Comparison of ENCODE assay signal across 21 mouse cellular contexts in the genomic region with DNA sequence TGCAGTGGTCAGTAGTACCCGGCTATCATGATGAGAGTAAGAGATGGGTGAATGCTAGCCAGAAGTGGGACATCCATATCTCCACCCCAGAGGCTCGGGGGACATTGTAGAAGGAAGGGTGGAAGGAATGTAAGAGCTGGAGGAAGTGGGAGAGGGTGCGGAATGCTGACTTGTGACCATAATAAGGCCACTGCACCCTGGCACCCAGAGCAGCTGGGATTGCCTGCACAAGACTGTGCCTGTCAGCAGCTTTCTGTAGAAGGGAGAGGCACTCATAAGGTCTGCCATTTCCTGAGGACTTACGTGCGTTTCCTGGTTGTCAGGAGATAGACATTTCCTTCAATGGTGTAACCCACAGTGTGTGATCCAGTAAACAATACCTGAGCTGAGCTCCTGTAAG. TPM values are rescaled to one million over a fixed set of nuclear protein-coding genes. Genes with fewer than 3 reads are reported as not detected.
A peak's percentile ranks its signal among the peaks of the same experiment; 100 is the strongest.
DNase-seq lines count a peak whose midpoint lies in the region; ATAC-seq lines count a peak whose summit lies in the region.
"Had no signal": no experiment of that assay in that cellular context is flagged by ENCODE, and none has a peak within 500 bp of the region (broad histone marks: within the 10 kb centered on the region; RNA-seq: fewer than 3 reads in every experiment).

No protein-coding gene starts in this region.

- H3K4me2 ChIP-seq in kidney, embryonic 15.5 days: no peak overlapping the region
- no peak overlapping the region for H3K4me2 ChIP-seq in midbrain, embryonic 13.5 days (replicated peaks)
- H3K4me2 ChIP-seq: embryonic facial prominence, embryonic 12.5 days; forebrain, embryonic 13.5 days; forebrain, embryonic 15.5 days had no signal

- no peak overlapping the region for H3K4me3 ChIP-seq in kidney, embryonic 15.5 days (replicated peaks)
- H3K4me3 ChIP-seq in midbrain, embryonic 13.5 days (replicated peaks): no peak overlapping the region
- H3K4me3 ChIP-seq: embryonic facial prominence, embryonic 10.5 days; embryonic facial prominence, embryonic 12.5 days; forebrain, embryonic 13.5 days; forebrain, embryonic 15.5 days had no signal

- no peak for ATAC-seq in kidney, embryonic 15.5 days (replicated peaks; ENCODE audit: low FRiP score)
- no peak for ATAC-seq in midbrain, embryonic 13.5 days
- ATAC-seq: activated CD4-positive, CD25-positive, alpha-beta regulatory T cell, adult 4 months; forebrain, embryonic 13.5 days; forebrain, embryonic 15.5 days; forebrain, postnatal 0 days had no signal

- 76% methylated on average over 5 of the region's 5 CpGs for WGBS in kidney, embryonic 15.5 days
- 94% methylated on average over 5 of the region's 5 CpGs for WGBS in midbrain, embryonic 13.5 days

- H3K36me3 ChIP-seq in kidney, embryonic 15.5 days: no peaks in the 10 kb centered on the region
- no peaks in the 10 kb centered on the region for H3K36me3 ChIP-seq in splenic B cell, adult 2 months (ENCODE audit: control insufficient read depth, insufficient read depth, low read length, poor library complexity, severe bottlenecking)
- H3K36me3 ChIP-seq in midbrain, embryonic 13.5 days: no peaks in the 10 kb centered on the region
- H3K36me3 ChIP-seq: embryonic facial prominence, embryonic 10.5 days; embryonic facial prominence, embryonic 12.5 days; forebrain, embryonic 15.5 days had no signal

- H3K27ac ChIP-seq in kidney, embryonic 15.5 days: no peak overlapping the region
- H3K27ac ChIP-seq in midbrain, embryonic 13.5 days: no peak overlapping the region
- H3K27ac ChIP-seq: embryonic facial prominence, embryonic 10.5 days; embryonic facial prominence, embryonic 12.5 days; forebrain, embryonic 13.5 days; forebrain, embryonic 15.5 days had no signal

- no peaks in the 10 kb centered on the region for H3K4me1 ChIP-seq in kidney, embryonic 15.5 days
- H3K4me1 ChIP-seq in midbrain, embryonic 13.5 days (replicated peaks): peaks cover 7% of the 10 kb centered on the region; the same call in 1 of the 2 replicates
- H3K4me1 ChIP-seq: embryonic facial prominence, embryonic 10.5 days; embryonic facial prominence, embryonic 12.5 days; forebrain, embryonic 13.5 days; forebrain, embryonic 15.5 days had no signal

- H3K9me3 ChIP-seq in kidney, embryonic 15.5 days (replicated peaks): no peaks in the 10 kb centered on the region
- no peaks in the 10 kb centered on the region for H3K9me3 ChIP-seq in midbrain, embryonic 13.5 days
- H3K9me3 ChIP-seq: embryonic facial prominence, embryonic 10.5 days; embryonic facial prominence, embryonic 12.5 days; forebrain, embryonic 13.5 days; forebrain, embryonic 15.5 days had no signal

- H3K27me3 ChIP-seq in kidney, embryonic 15.5 days: 0 out of 2 replicates have a peak, but pooled peaks cover 1% of the 10 kb centered on the region
- no peaks in the 10 kb centered on the region for H3K27me3 ChIP-seq in splenic B cell, adult 2 months (ENCODE audit: control insufficient read depth, insufficient read depth, low read length, poor library complexity, severe bottlenecking)
- no peaks in the 10 kb centered on the region for H3K27me3 ChIP-seq in midbrain, embryonic 13.5 days
- H3K27me3 ChIP-seq: embryonic facial prominence, embryonic 12.5 days; forebrain, embryonic 13.5 days; forebrain, embryonic 15.5 days had no signal

- H3K9ac ChIP-seq in kidney, embryonic 15.5 days: no peak overlapping the region
- no peak overlapping the region for H3K9ac ChIP-seq in midbrain, embryonic 13.5 days (replicated peaks)
- H3K9ac ChIP-seq: embryonic facial prominence, embryonic 12.5 days; forebrain, embryonic 13.5 days; forebrain, embryonic 15.5 days; forebrain, postnatal 0 days had no signal

- peak; percentile 91 for DNase-seq in heart, adult 11 months
- no peak for DNase-seq in heart, adult 8-10 months (ENCODE audit: low spot score)
- peak; percentile 18 for DNase-seq in kidney, postnatal 10 days
- DNase-seq in T-cell, adult 2 months (ENCODE audit: low spot score): peak; percentile 15
- peak; percentile 18 for DNase-seq in splenic B cell, adult 2 months (ENCODE audit: low read depth, low spot score)
- DNase-seq: adrenal gland, adult 8-10 months; adrenal gland, postnatal 14 days; adrenal gland, postnatal 36 days; cerebellum, adult 11-12 months; cerebellum, adult 2 months; cerebellum, adult 9-10 months; cerebellum, postnatal 10 days; cerebellum, postnatal 25 days; forebrain, postnatal 0 days had no signal

RNA-seq across cellular contexts. Expression of a gene that starts 33.9 kb away (rescaled TPM):
- 100 to 1,000 TPM; 346 to 409 (median 368) TPM for total RNA-seq in heart, adult 8-10 months (2022)
- polyA plus RNA-seq in kidney, embryonic 15.5 days (2015; fragmentation: Nextera tagmentation; extraction: Ambion mirVana): 899 and 957 TPM in 2 replicates
- polyA plus RNA-seq in midbrain, embryonic 13.5 days (2015; fragmentation: Nextera tagmentation; extraction: Ambion mirVana): 646 and 703 TPM in 2 replicates

RNA-seq across cellular contexts. Expression of a gene that starts 54.8 kb away (rescaled TPM):
- 10 to 100 TPM; 42.7 to 52.9 (median 47.6) TPM for total RNA-seq in heart, adult 8-10 months (2022)
- polyA plus RNA-seq in kidney, embryonic 15.5 days (2015; fragmentation: Nextera tagmentation; extraction: Ambion mirVana): 354 and 393 TPM in 2 replicates
- polyA plus RNA-seq in midbrain, embryonic 13.5 days (2015; fragmentation: Nextera tagmentation; extraction: Ambion mirVana): 242 and 243 TPM in 2 replicates
